Mouse (Mus musculus): Measurements from ENCODE around the gene Olfr790. TPM values are rescaled to one million over a fixed set of nuclear protein-coding genes. Genes with fewer than 3 reads are reported as not detected.

The Olfr790 gene
- total RNA-seq (2015) (not detected in 2 replicates), total RNA-seq (2017) (not detected in 2 replicates)

DNA sequence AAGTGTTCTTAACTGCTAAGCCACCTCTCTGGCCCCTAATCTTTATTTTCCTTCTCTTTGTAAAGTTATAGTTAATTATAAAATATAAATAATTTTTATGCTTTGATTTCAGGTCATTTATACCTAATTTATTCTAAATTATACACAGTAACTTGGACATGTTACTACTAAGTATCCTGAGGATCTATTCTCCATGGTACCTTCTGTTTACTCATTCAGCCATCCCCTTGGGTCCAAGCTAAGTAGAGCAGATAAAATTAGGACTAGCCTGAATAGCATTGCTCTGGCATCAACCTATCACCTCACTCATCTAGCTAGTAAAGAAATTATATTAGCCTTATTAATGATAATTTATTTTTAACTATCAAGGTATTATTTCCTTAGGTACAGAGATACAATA lies at the start of gene Olfr790:
Gene Olfr790 (plus strand): TSS at position 301 of the 400 bp plus-strand sequence.
- no peak for ATAC-seq (ENCODE audit: poor library complexity, severe bottlenecking)

DNA sequence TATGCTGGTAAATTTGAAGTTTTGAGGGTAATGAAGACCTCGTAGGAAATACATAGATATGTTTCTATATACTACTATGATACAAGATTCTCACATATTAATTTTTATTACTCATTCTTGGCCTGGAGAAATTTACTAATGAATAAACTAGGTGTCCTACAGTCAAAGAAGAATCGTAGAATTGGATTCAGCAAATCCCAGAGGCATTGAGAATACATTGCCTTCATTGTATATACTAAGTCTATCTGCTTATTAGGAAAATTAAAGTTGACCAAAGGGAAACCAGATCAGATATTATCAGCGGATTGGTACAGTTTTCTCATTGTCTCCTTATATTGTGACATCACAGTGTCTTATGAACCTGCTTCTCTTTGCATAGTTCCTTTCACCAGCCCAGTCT lies 36.7 kb upstream of the Olfr790 start, which contains the start of gene Olfr787:
Gene Olfr787 (plus strand): TSS at position 301 of the 400 bp plus-strand sequence.
- ATAC-seq (ENCODE audit: poor library complexity, severe bottlenecking), result no peak

DNA sequence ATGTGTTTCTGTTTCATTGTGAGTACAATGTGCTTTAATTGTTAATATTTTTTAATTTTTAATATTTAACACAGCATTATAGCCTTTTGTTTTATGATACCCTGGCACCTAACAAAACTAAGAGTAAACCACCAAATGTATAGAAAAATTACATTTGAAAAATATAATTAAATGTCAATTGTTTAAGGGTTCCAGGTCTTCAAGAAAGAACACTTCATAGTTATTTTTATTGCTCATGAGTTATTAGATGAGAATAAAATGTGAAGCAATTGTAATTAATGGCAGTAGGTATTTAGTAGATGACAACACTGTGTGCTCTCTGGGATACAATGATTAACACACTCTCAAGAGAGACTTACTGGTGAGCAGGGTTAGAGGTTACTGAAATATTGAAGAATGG lies 27.6 kb upstream of the Olfr790 start, which contains the start of gene Olfr788:
Gene Olfr788 (plus strand): TSS at position 301 of the 400 bp plus-strand sequence.
- no peak for ATAC-seq (ENCODE audit: poor library complexity, severe bottlenecking)

DNA sequence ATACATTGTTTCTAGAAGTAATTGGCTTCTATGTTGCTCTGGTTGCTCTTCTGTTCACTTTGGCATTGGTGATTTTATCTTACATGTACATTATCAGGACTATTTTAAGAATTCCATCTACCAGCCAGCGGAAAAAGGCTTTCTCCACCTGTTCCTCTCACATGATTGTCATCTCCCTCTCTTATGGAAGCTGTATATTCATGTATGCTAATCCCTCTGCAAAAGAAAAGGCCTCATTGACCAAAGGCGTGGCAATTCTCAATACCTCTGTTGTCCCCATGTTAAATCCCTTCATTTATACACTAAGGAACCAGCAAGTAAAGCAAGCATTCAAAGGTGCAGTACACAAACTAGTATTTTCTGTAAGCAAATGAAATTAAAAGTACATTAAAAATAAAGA lies 25.0 kb upstream of the Olfr790 start:
- no peak for ATAC-seq (ENCODE audit: poor library complexity, severe bottlenecking)

DNA sequence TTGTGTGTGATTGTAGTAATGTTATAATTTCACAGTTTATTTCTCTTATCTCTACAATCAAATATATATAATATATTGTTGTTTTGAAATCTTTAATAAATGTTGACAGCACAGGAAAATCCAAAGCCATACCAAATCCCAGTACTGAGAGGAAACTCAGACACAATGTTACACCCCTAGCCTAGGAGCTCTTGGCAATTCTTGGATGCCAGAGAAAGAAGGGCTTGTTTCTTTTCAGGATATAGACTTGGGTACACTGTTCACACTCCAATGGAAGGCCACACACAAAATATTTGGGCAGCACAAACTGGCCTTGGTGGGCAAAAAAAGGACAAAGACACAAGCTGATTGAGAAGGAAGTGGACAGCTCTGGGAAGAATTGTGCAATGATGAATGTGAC lies 24.6 kb upstream of the Olfr790 start:
- no peak for ATAC-seq (ENCODE audit: poor library complexity, severe bottlenecking)

DNA sequence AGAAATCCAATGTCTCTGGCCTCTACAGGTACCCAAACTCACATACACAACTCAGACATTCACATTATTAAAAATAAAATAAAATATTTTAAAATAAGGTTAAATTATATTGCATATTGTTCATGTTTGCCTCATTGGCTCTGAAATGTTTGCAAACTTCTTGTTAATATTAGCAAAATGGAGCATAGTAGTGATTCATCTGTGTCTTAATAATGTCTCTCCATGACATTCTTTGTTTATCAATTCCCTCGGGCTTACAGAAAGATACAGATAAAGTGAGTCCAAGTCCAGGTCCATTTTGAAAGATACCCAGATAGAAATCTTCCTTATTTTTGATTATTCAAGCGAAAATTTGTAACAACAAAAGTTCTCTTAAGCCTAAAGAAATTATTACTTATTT lies 13.8 kb upstream of the Olfr790 start, which contains the start of gene Olfr789:
Gene Olfr789 (plus strand): TSS at position 301 of the 400 bp plus-strand sequence.
- ATAC-seq (ENCODE audit: poor library complexity, severe bottlenecking), result no peak

DNA sequence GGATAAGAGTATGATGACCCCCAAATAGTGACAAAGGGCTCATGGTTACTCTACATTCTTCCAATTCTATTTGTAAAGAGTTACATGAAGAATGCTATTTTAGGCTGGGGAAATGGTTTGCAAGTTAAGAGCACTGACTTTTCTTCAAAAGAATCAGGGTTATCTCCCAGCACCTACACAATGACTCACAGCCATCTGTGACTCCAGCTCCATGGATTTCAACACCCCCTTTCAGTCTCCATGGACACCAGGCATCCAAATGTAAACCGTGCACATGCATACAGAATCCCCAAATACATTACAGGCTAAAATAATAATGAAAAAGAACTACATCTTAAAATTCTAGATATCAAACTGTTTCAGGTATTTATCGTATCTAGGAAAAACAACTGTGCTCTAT lies 8.2 kb upstream of the Olfr790 start:
- no peak for ATAC-seq (ENCODE audit: poor library complexity, severe bottlenecking)

DNA sequence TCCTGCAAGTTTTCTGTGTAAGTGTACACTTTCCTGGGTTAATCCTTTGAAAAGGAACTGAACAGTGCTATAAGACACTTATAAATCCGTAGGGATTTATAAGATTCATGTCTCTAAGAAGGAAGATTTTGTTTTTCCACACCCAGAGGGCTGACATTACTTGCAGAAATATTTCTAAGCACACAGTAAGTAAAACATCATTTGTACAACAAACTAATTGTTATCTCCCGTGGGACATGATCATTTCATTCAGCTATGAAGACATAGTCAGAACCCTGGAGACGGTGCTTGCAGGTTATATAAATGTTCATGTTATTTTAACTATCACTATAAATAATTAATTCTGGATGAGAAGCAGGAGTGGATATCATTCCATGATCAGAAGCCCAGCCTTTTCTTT lies 23.2 kb downstream of the Olfr790 start, which contains the start of gene Olfr791:
Gene Olfr791 (plus strand): TSS at position 301 of the 400 bp plus-strand sequence.
- no peak for ATAC-seq (ENCODE audit: poor library complexity, severe bottlenecking)

DNA sequence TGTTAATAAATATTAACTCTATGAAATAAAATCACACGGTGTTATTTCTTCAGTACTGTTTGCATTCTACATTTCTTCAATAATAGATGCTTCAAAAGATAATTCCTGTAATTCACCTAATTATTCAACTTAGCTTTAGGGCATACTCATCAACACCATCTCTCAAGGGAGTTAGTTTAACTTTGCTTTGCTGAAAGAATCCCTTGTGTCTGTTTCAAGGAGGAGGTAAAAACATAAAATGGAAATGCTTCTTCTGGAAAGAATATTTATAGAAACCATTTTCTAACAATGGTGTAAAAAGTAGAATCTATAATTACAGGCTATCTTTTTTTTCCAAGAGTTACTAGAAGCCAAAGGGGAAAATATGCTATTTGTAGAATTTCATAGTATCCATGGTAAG lies 40.6 kb downstream of the Olfr790 start, which contains the start of gene Olfr792:
Gene Olfr792 (plus strand): TSS at position 301 of the 400 bp plus-strand sequence.
- no peak for ATAC-seq (ENCODE audit: poor library complexity, severe bottlenecking)

DNA sequence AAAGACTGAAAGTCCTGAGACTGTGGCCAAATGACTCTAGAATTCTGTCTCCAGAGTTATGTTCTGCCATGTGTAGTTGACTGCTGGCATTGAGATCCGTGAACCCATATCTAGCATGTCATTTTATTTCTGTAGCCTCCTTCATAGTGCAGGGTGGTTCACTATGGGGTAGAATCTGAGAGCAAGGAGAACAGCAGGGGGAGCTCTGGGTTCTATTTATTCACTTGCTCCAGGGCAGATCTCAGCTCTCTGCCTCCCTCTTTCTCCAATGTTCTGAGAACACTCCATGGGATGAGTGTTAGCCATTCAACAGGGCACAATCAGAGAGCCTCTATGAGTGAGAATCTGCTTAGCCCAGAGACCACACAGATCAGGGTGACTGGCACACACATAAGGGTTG lies 51.1 kb downstream of the Olfr790 start:
- no peak for ATAC-seq (ENCODE audit: poor library complexity, severe bottlenecking)

Other genes with a start within 250 kb of the Olfr790 start
- gene Olfr776, start 239.4 kb upstream of the Olfr790 start, total RNA-seq (2015), result not detected in 2 replicates
- not detected in 2 replicates for gene Olfr776, start 239.4 kb upstream of the Olfr790 start, total RNA-seq (2017)
- not detected in 2 replicates for gene Olfr777, start 227.0 kb upstream of the Olfr790 start, total RNA-seq (2015)
- gene Olfr777, start 227.0 kb upstream of the Olfr790 start, total RNA-seq (2017), result not detected in 2 replicates
- not detected in 2 replicates for gene Olfr780, start 180.4 kb upstream of the Olfr790 start, total RNA-seq (2015)
- gene Olfr780, start 180.4 kb upstream of the Olfr790 start, total RNA-seq (2017), result not detected in 2 replicates
- gene Olfr781, start 169.6 kb upstream of the Olfr790 start, total RNA-seq (2015), result not detected in 2 replicates
- not detected in 2 replicates for gene Olfr781, start 169.6 kb upstream of the Olfr790 start, total RNA-seq (2017)
- not detected in 2 replicates for gene Olfr782, start 149.6 kb upstream of the Olfr790 start, total RNA-seq (2015)
- not detected in 2 replicates for gene Olfr782, start 149.6 kb upstream of the Olfr790 start, total RNA-seq (2017)
- 0.11 and 0.14 TPM in 2 replicates for gene Olfr784, start 114.4 kb upstream of the Olfr790 start, total RNA-seq (2015)
- gene Olfr784, start 114.4 kb upstream of the Olfr790 start, total RNA-seq (2017), result 0.15 and 0.16 TPM in 2 replicates
- gene Olfr785, start 93.1 kb upstream of the Olfr790 start, total RNA-seq (2015), result not detected in 2 replicates
- gene Olfr785, start 93.1 kb upstream of the Olfr790 start, total RNA-seq (2017), result not detected in 2 replicates
- not detected in 2 replicates for gene Olfr786, start 71.2 kb upstream of the Olfr790 start, total RNA-seq (2015)
- not detected in 2 replicates for gene Olfr786, start 71.2 kb upstream of the Olfr790 start, total RNA-seq (2017)
- not detected in 2 replicates for gene Olfr787, start 36.6 kb upstream of the Olfr790 start, total RNA-seq (2015)
- gene Olfr787, start 36.6 kb upstream of the Olfr790 start, total RNA-seq (2017), result not detected in 2 replicates
- gene Olfr788, start 27.5 kb upstream of the Olfr790 start, total RNA-seq (2015), result not detected in 2 replicates
- gene Olfr788, start 27.5 kb upstream of the Olfr790 start, total RNA-seq (2017), result not detected in 2 replicates
- not detected in 2 replicates for gene Olfr789, start 13.7 kb upstream of the Olfr790 start, total RNA-seq (2015)
- not detected in 2 replicates for gene Olfr789, start 13.7 kb upstream of the Olfr790 start, total RNA-seq (2017)
- gene Olfr791, start 23.3 kb downstream of the Olfr790 start, total RNA-seq (2015), result not detected in 2 replicates
- gene Olfr791, start 23.3 kb downstream of the Olfr790 start, total RNA-seq (2017), result not detected in 2 replicates
- not detected in 2 replicates for gene Olfr792, start 40.7 kb downstream of the Olfr790 start, total RNA-seq (2015)
- not detected in 2 replicates for gene Olfr792, start 40.7 kb downstream of the Olfr790 start, total RNA-seq (2017)
- not detected in 2 replicates for gene Olfr794, start 69.2 kb downstream of the Olfr790 start, total RNA-seq (2015)
- not detected in 2 replicates for gene Olfr794, start 69.2 kb downstream of the Olfr790 start, total RNA-seq (2017)
- not detected in 2 replicates for gene Olfr796, start 114.1 kb downstream of the Olfr790 start, total RNA-seq (2015)
- gene Olfr796, start 114.1 kb downstream of the Olfr790 start, total RNA-seq (2017), result not detected in 2 replicates
- gene Olfr798, start 129.4 kb downstream of the Olfr790 start, total RNA-seq (2015), result not detected in 2 replicates
- gene Olfr798, start 129.4 kb downstream of the Olfr790 start, total RNA-seq (2017), result not detected in 2 replicates
- not detected in 2 replicates for gene Olfr799, start 139.0 kb downstream of the Olfr790 start, total RNA-seq (2015)
- gene Olfr799, start 139.0 kb downstream of the Olfr790 start, total RNA-seq (2017), result not detected in 2 replicates
- gene Olfr800, start 159.2 kb downstream of the Olfr790 start, total RNA-seq (2015), result not detected in 2 replicates
- gene Olfr800, start 159.2 kb downstream of the Olfr790 start, total RNA-seq (2017), result not detected in 2 replicates
- gene Olfr801, start 175.4 kb downstream of the Olfr790 start, total RNA-seq (2015), result not detected in 2 replicates
- gene Olfr801, start 175.4 kb downstream of the Olfr790 start, total RNA-seq (2017), result not detected in 2 replicates
- gene Olfr802, start 189.7 kb downstream of the Olfr790 start, total RNA-seq (2015), result not detected in 2 replicates
- not detected in 2 replicates for gene Olfr802, start 189.7 kb downstream of the Olfr790 start, total RNA-seq (2017)
- not detected in 2 replicates for gene Olfr803, start 195.8 kb downstream of the Olfr790 start, total RNA-seq (2015)
- gene Olfr803, start 195.8 kb downstream of the Olfr790 start, total RNA-seq (2017), result not detected in 2 replicates
- not detected in 2 replicates for gene Olfr804, start 204.7 kb downstream of the Olfr790 start, total RNA-seq (2015)
- gene Olfr804, start 204.7 kb downstream of the Olfr790 start, total RNA-seq (2017), result not detected in 2 replicates
- not detected in 2 replicates for gene Olfr805, start 230.9 kb downstream of the Olfr790 start, total RNA-seq (2015)
- not detected in 2 replicates for gene Olfr805, start 230.9 kb downstream of the Olfr790 start, total RNA-seq (2017)
- gene Olfr806, start 243.4 kb downstream of the Olfr790 start, total RNA-seq (2015), result not detected in 2 replicates
- not detected in 2 replicates for gene Olfr806, start 243.4 kb downstream of the Olfr790 start, total RNA-seq (2017)